Mouse (Mus musculus): ENCODE data around the gene Il13ra2. TPM values are rescaled to one million over a fixed set of nuclear protein-coding genes. Genes with fewer than 3 reads are reported as not detected.
"Not testable (repeated sequence)": the region's sequence is repeated elsewhere in the genome, so short reads cannot be mapped to it uniquely, and the experiment has no call there.

Gene Il13ra2
- 0.15 and 0.29 TPM in 2 replicates for polyA plus RNA-seq (2015; fragmentation: Nextera tagmentation; extraction: Ambion mirVana)

GRCm38 (mm10) chrX:147429129-147429528 is at the start of gene Il13ra2:
TSS of gene Il13ra2 (minus strand) at chrX:147429192.
- H3K27me3 ChIP-seq (ENCODE audit: control insufficient read depth, insufficient read depth, low read length), result no peaks in the 10 kb centered on the region
- 33% methylated on average over 1 of the region's 1 CpGs for WGBS
- no peak for ATAC-seq (ENCODE audit: low FRiP score, low TSS enrichment)
- TF ChIP-seq EP300 (optimal IDR thresholded peaks at IDR 0.05), result no peak
- no peak for TF ChIP-seq CTCF (IDR thresholded peaks at IDR 0.05; ENCODE audit: low read depth)
- no peak within 1 kb of the TSS for H3K27ac ChIP-seq (replicated peaks)
- no peak within 1 kb of the TSS for H3K4me2 ChIP-seq (replicated peaks; ENCODE audit: low read depth)
- no peak for DNase-seq (ENCODE audit: low spot score)
- no peak within 1 kb of the TSS for H3K4me3 ChIP-seq (ENCODE audit: low read depth, low read length)
- H3K9ac ChIP-seq (ENCODE audit: low read length), result no peak within 1 kb of the TSS
- no peaks in the 10 kb centered on the region for H3K36me3 ChIP-seq (ENCODE audit: control insufficient read depth, insufficient read depth, low read length)
- no peaks in the 10 kb centered on the region for H3K9me3 ChIP-seq (ENCODE audit: control insufficient read depth, low read length)
- H3K4me1 ChIP-seq (replicated peaks; ENCODE audit: control insufficient read depth, insufficient read depth), result no peaks in the 10 kb centered on the region

GRCm38 (mm10) chrX:147453610-147454009 is 24.6 kb upstream of the Il13ra2 start, which contains the start of gene Vmn1r239-ps:
TSS of gene Vmn1r239-ps (minus strand) at chrX:147453710.
- H3K27me3 ChIP-seq (ENCODE audit: control insufficient read depth, insufficient read depth, low read length); H3K9ac ChIP-seq (ENCODE audit: low read length); ATAC-seq (ENCODE audit: low FRiP score, low TSS enrichment); H3K4me2 ChIP-seq (replicated peaks; ENCODE audit: low read depth); H3K27ac ChIP-seq (replicated peaks); H3K4me3 ChIP-seq (ENCODE audit: low read depth, low read length); H3K36me3 ChIP-seq (ENCODE audit: control insufficient read depth, insufficient read depth, low read length); H3K4me1 ChIP-seq (replicated peaks; ENCODE audit: control insufficient read depth, insufficient read depth); DNase-seq (ENCODE audit: low spot score); H3K9me3 ChIP-seq (ENCODE audit: control insufficient read depth, low read length): not testable (repeated sequence)
- 68% methylated on average over 1 of the region's 1 CpGs for WGBS

- WGBS, result 80% methylated on average over 4 of the region's 4 CpGs
- DNase-seq (ENCODE audit: low spot score) (no peak), ATAC-seq (ENCODE audit: low FRiP score, low TSS enrichment) (no peak)
- no peaks in the 10 kb centered on the region for H3K9me3 ChIP-seq (ENCODE audit: control insufficient read depth, low read length)
- H3K36me3 ChIP-seq (ENCODE audit: control insufficient read depth, insufficient read depth, low read length), result no peaks in the 10 kb centered on the region
- no peaks in the 10 kb centered on the region for H3K27me3 ChIP-seq (ENCODE audit: control insufficient read depth, insufficient read depth, low read length)
- no peaks in the 10 kb centered on the region for H3K4me1 ChIP-seq (replicated peaks; ENCODE audit: control insufficient read depth, insufficient read depth)
- no peak overlapping the region for H3K4me2 ChIP-seq (replicated peaks; ENCODE audit: low read depth)
- H3K9ac ChIP-seq (ENCODE audit: low read length), result no peak overlapping the region
- no peak overlapping the region for H3K4me3 ChIP-seq (ENCODE audit: low read depth, low read length)
- no peak overlapping the region for H3K27ac ChIP-seq (replicated peaks)
- TF ChIP-seq CTCF (IDR thresholded peaks at IDR 0.05; ENCODE audit: low read depth) (no peak), EP300 (optimal IDR thresholded peaks at IDR 0.05) (no peak)
Observed at GRCm38 (mm10) chrX:147443386-147443785, 14.4 kb upstream of the Il13ra2 start.

GRCm38 (mm10) chrX:147435400-147435799 is 6.4 kb upstream of the Il13ra2 start:
- no peaks in the 10 kb centered on the region for H3K9me3 ChIP-seq (ENCODE audit: control insufficient read depth, low read length)
- no peaks in the 10 kb centered on the region for H3K36me3 ChIP-seq (ENCODE audit: control insufficient read depth, insufficient read depth, low read length)
- TF ChIP-seq EP300 (optimal IDR thresholded peaks at IDR 0.05), result no peak
- TF ChIP-seq CTCF (IDR thresholded peaks at IDR 0.05; ENCODE audit: low read depth), result no peak
- no peak overlapping the region for H3K4me3 ChIP-seq (ENCODE audit: low read depth, low read length)
- no peak for ATAC-seq (ENCODE audit: low FRiP score, low TSS enrichment)
- WGBS, result 66% methylated on average over 2 of the region's 2 CpGs
- no peaks in the 10 kb centered on the region for H3K27me3 ChIP-seq (ENCODE audit: control insufficient read depth, insufficient read depth, low read length)
- DNase-seq (ENCODE audit: low spot score), result no peak
- no peak overlapping the region for H3K27ac ChIP-seq (replicated peaks)
- no peak overlapping the region for H3K9ac ChIP-seq (ENCODE audit: low read length)
- H3K4me1 ChIP-seq (replicated peaks; ENCODE audit: control insufficient read depth, insufficient read depth), result no peaks in the 10 kb centered on the region
- H3K4me2 ChIP-seq (replicated peaks; ENCODE audit: low read depth), result no peak overlapping the region

GRCm38 (mm10) chrX:147429753-147430152 is 761 bp upstream of the Il13ra2 start:
- Histone ChIP-seq H3K9me3 (ENCODE audit: control insufficient read depth, low read length) (no peaks in the 10 kb centered on the region), H3K27me3 (ENCODE audit: control insufficient read depth, insufficient read depth, low read length) (no peaks in the 10 kb centered on the region), H3K36me3 (ENCODE audit: control insufficient read depth, insufficient read depth, low read length) (no peaks in the 10 kb centered on the region), H3K4me2 (replicated peaks; ENCODE audit: low read depth) (no peak overlapping the region), H3K27ac (replicated peaks) (no peak overlapping the region), H3K9ac (ENCODE audit: low read length) (no peak overlapping the region), H3K4me1 (replicated peaks; ENCODE audit: control insufficient read depth, insufficient read depth) (no peaks in the 10 kb centered on the region), H3K4me3 (ENCODE audit: low read depth, low read length) (no peak overlapping the region)
- TF ChIP-seq CTCF (IDR thresholded peaks at IDR 0.05; ENCODE audit: low read depth) (no peak), EP300 (optimal IDR thresholded peaks at IDR 0.05) (no peak)
- DNase-seq (ENCODE audit: low spot score) (no peak), ATAC-seq (ENCODE audit: low FRiP score, low TSS enrichment) (no peak)
- 32% methylated on average over 1 of the region's 1 CpGs for WGBS

- no peak overlapping the region for H3K4me2 ChIP-seq (replicated peaks; ENCODE audit: low read depth)
- H3K36me3 ChIP-seq (ENCODE audit: control insufficient read depth, insufficient read depth, low read length), result no peaks in the 10 kb centered on the region
- no peak overlapping the region for H3K4me3 ChIP-seq (ENCODE audit: low read depth, low read length)
- WGBS, result 46% methylated on average over 1 of the region's 1 CpGs
- no peak overlapping the region for H3K27ac ChIP-seq (replicated peaks)
- ATAC-seq (ENCODE audit: low FRiP score, low TSS enrichment) (no peak), DNase-seq (ENCODE audit: low spot score) (no peak)
- TF ChIP-seq EP300 (optimal IDR thresholded peaks at IDR 0.05) (no peak), CTCF (IDR thresholded peaks at IDR 0.05; ENCODE audit: low read depth) (no peak)
- H3K9ac ChIP-seq (ENCODE audit: low read length), result no peak overlapping the region
- H3K4me1 ChIP-seq (replicated peaks; ENCODE audit: control insufficient read depth, insufficient read depth), result no peaks in the 10 kb centered on the region
- no peaks in the 10 kb centered on the region for H3K9me3 ChIP-seq (ENCODE audit: control insufficient read depth, low read length)
- H3K27me3 ChIP-seq (ENCODE audit: control insufficient read depth, insufficient read depth, low read length), result no peaks in the 10 kb centered on the region
Observed at GRCm38 (mm10) chrX:147393446-147393845, 35.5 kb downstream of the Il13ra2 start.

Measured in stomach, postnatal 0 days (tissue).